Comparison of ENCODE assay signal across 11 mouse cellular contexts in genomic region chr10:96105124-96105523, GRCm38 (mm10). TPM values are rescaled to one million over a fixed set of nuclear protein-coding genes. Genes with fewer than 3 reads are reported as not detected.
DNase-seq lines count a peak whose midpoint lies in the region; ATAC-seq and TF ChIP-seq lines count a peak whose summit lies in the region.
"Had no signal": no experiment of that assay in that cellular context is flagged by ENCODE, and none has a peak within 500 bp of the region (broad histone marks: within the 10 kb centered on the region; RNA-seq: fewer than 3 reads in every experiment).

No protein-coding gene starts in this region.

- ATAC-seq in liver, embryonic 13.5 days (ENCODE audit: low read depth) = peak; percentile 56; the same call in 1 of the 2 replicates

- TF ChIP-seq CTCF in gastrocnemius, adult 2 months (IDR thresholded peaks at IDR 0.05) = peak; percentile 47
- TF ChIP-seq CTCF in bone marrow, adult 2 months (IDR thresholded peaks at IDR 0.05; ENCODE audit: control insufficient read depth, insufficient read depth, low read length) = peak; percentile 63

- intact Hi-C loops in gastrocnemius, adult 2 months (cut with DNase I) = no loop called here

- no peak overlapping the region for H3K9ac ChIP-seq in liver, embryonic 13.5 days
- H3K9ac ChIP-seq: midbrain, embryonic 12.5 days had no signal

- TF ChIP-seq POLR2A in bone marrow, adult 2 months (IDR thresholded peaks at IDR 0.05; ENCODE audit: borderline replicate concordance, control insufficient read depth, low read depth, low read length) = no peak

- no peaks in the 10 kb centered on the region for H3K9me3 ChIP-seq in liver, embryonic 13.5 days (replicated peaks)
- H3K9me3 ChIP-seq: midbrain, embryonic 12.5 days had no signal

- H3K27ac ChIP-seq in gastrocnemius, adult 2 months = no peak overlapping the region
- no peak overlapping the region for H3K27ac ChIP-seq in bone marrow, adult 2 months (ENCODE audit: control insufficient read depth, insufficient read depth, low read depth, low read length, poor library complexity)
- no peak overlapping the region for H3K27ac ChIP-seq in liver, embryonic 13.5 days
- H3K27ac ChIP-seq: midbrain, embryonic 12.5 days had no signal

- DNase-seq in gastrocnemius, adult 2 months = no peak
- DNase-seq in gastrocnemius, postnatal 4 days (ENCODE audit: low spot score in 2 of 2) = no peak
- peak; percentile 37 for DNase-seq in 3T3-L1 (ENCODE audit: low read depth, low spot score)
- no peak for DNase-seq in liver, embryonic 13.5 days
- no peak for DNase-seq in urinary bladder, postnatal 25 days (ENCODE audit: low spot score)
- DNase-seq in spleen, postnatal 36 days (ENCODE audit: low spot score in 2 of 2) = no peak
- DNase-seq in gastrocnemius, adult 18-20 months (ENCODE audit: low spot score) = no peak
- DNase-seq: heart, adult 18-20 months had no signal

- no peaks in the 10 kb centered on the region for H3K27me3 ChIP-seq in liver, embryonic 13.5 days
- H3K27me3 ChIP-seq: midbrain, embryonic 12.5 days had no signal

- H3K36me3 ChIP-seq in liver, embryonic 13.5 days = no peaks in the 10 kb centered on the region
- H3K36me3 ChIP-seq: midbrain, embryonic 12.5 days had no signal

- no peaks in the 10 kb centered on the region for H3K4me1 ChIP-seq in bone marrow, adult 2 months (ENCODE audit: control insufficient read depth, insufficient read depth, low read length)
- peaks cover 10% of the 10 kb centered on the region for H3K4me1 ChIP-seq in liver, embryonic 13.5 days (replicated peaks)
- H3K4me1 ChIP-seq: midbrain, embryonic 12.5 days had no signal

- H3K4me2 ChIP-seq in liver, embryonic 13.5 days = 0 out of 2 replicates have a peak overlapping the region, but pooled peaks have one; percentile 12
- H3K4me2 ChIP-seq: midbrain, embryonic 12.5 days had no signal

- 83% methylated on average over 2 of the region's 2 CpGs for WGBS in bone marrow, adult 2 months
- WGBS in liver, embryonic 13.5 days (ENCODE audit: insufficient replicate concordance) = 60% methylated on average over 2 of the region's 2 CpGs

- H3K4me3 ChIP-seq in gastrocnemius, adult 2 months = no peak overlapping the region
- no peak overlapping the region for H3K4me3 ChIP-seq in bone marrow, adult 2 months (replicated peaks; ENCODE audit: control insufficient read depth, low read depth, low read length)
- no peak overlapping the region for H3K4me3 ChIP-seq in liver, embryonic 13.5 days (replicated peaks)
- H3K4me3 ChIP-seq: midbrain, embryonic 12.5 days had no signal

RNA-seq across cellular contexts. Expression of gene Gm5426, which starts 31.3 kb away (rescaled TPM):
- not detected for total RNA-seq in gastrocnemius, adult 2 months (2021)
- not detected for total RNA-seq in gastrocnemius, postnatal 4 days (2021)
- not detected in 2 replicates for polyA plus RNA-seq in bone marrow, adult 2 months (2011; ENCODE audit: insufficient read depth, insufficient read length, low replicate concordance, missing spikeins)
- polyA plus RNA-seq in liver, embryonic 13.5 days (2015; fragmentation: Nextera tagmentation; extraction: Ambion mirVana) = not detected in 2 replicates
- total RNA-seq in gastrocnemius, adult 18-20 months (2021) = not detected
- total RNA-seq: heart, adult 18-20 months had no signal
- polyA plus RNA-seq: large intestine, adult 2 months; midbrain, embryonic 12.5 days had no signal
